Mouse (Mus musculus): Measurements from ENCODE around the gene D130043K22Rik.

DNA sequence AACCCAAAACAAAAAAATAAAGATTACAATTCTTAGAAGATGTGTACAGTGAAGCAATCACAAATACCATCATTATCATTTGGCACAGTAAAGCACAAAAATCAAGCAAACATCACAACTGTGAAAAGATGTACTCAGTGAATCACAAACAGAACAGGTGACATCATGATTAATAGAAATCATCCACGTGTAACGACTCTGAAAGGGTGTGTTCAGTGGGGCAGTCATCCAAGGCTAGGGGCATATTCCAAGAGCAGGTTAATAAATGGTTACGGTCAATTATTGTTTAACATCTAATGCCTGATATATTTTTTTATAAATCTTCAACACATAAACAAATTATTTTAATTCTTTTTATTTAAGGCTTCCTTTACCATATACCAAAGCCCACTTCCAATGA is 47.6 kb downstream of the D130043K22Rik start:
- TF ChIP-seq CTCF (IDR thresholded peaks at IDR 0.05; ENCODE audit: control insufficient read depth, insufficient read depth, insufficient replicate concordance, low read depth, low read length), result no peak
- TF ChIP-seq POLR2A (IDR thresholded peaks at IDR 0.05; ENCODE audit: control insufficient read depth, low read depth, low read length), result no peak

All from testis, adult 2 months (tissue).